ENCODE assay signal across 12 mouse cellular contexts in genomic region chr11:116394769-116395168, GRCm38 (mm10). TPM values are rescaled to one million over a fixed set of nuclear protein-coding genes. Genes with fewer than 3 reads are reported as not detected.
DNase-seq lines count a peak whose midpoint lies in the region; ATAC-seq and TF ChIP-seq lines count a peak whose summit lies in the region.
"Had no signal": no experiment of that assay in that cellular context is flagged by ENCODE, and none has a peak within 500 bp of the region (broad histone marks: within the 10 kb centered on the region; RNA-seq: fewer than 3 reads in every experiment).

No protein-coding gene starts in this region.

- H3K27ac ChIP-seq in forebrain, embryonic 12.5 days, result peak overlapping the region; percentile 2; the same call in 1 of the 2 replicates
- H3K27ac ChIP-seq in forebrain, embryonic 16.5 days (ENCODE audit: low read length), result no peak overlapping the region
- H3K27ac ChIP-seq in liver, adult 2 months (replicated peaks; ENCODE audit: insufficient read depth, low read depth, low read length), result peak overlapping the region; percentile 66
- peak overlapping the region; percentile 62 for H3K27ac ChIP-seq in bone marrow, adult 2 months (ENCODE audit: control insufficient read depth, insufficient read depth, low read depth, low read length, poor library complexity)
- H3K27ac ChIP-seq in liver, embryonic 16.5 days (ENCODE audit: low read length), result peak overlapping the region; percentile 37; the same call in 1 of the 2 replicates
- H3K27ac ChIP-seq: midbrain, embryonic 13.5 days had no signal

- DNase-seq in liver, adult 2 months (ENCODE audit: extremely low read depth, low read depth, low spot score), result no peak
- DNase-seq in liver, result no peak
- DNase-seq in left cerebral cortex, postnatal 4 days, result no peak
- no peak for DNase-seq in urinary bladder, adult 18-20 months (ENCODE audit: low spot score in 2 of 2)
- DNase-seq: adrenal gland, postnatal 25 days; cerebellum, postnatal 10 days; kidney, adult 9 months had no signal

- H3K9ac ChIP-seq in forebrain, embryonic 12.5 days, result no peak overlapping the region
- H3K9ac ChIP-seq in forebrain, embryonic 16.5 days (replicated peaks; ENCODE audit: low read depth, low read length), result no peak overlapping the region
- peak overlapping the region; percentile 13; the same call in 1 of the 2 replicates for H3K9ac ChIP-seq in liver, adult 2 months (ENCODE audit: low read depth, low read length)
- no peak overlapping the region; the same call in 1 of the 2 replicates for H3K9ac ChIP-seq in liver, embryonic 16.5 days (ENCODE audit: low read depth, low read length)
- H3K9ac ChIP-seq: midbrain, embryonic 13.5 days had no signal

- H3K4me3 ChIP-seq in forebrain, embryonic 12.5 days (replicated peaks), result no peak overlapping the region
- no peak overlapping the region for H3K4me3 ChIP-seq in forebrain, embryonic 16.5 days (replicated peaks; ENCODE audit: low read length)
- H3K4me3 ChIP-seq in liver, adult 2 months (ENCODE audit: insufficient read depth, low read depth, low read length), result peak overlapping the region; percentile 4; the same call in 1 of the 2 replicates
- H3K4me3 ChIP-seq in bone marrow, adult 2 months (replicated peaks; ENCODE audit: control insufficient read depth, low read depth, low read length), result peak overlapping the region; percentile 43
- H3K4me3 ChIP-seq in liver, embryonic 16.5 days (ENCODE audit: low read depth, low read length), result peak overlapping the region; percentile 22; the same call in 1 of the 2 replicates
- H3K4me3 ChIP-seq: midbrain, embryonic 13.5 days had no signal

- H3K9me3 ChIP-seq in forebrain, embryonic 12.5 days, result no peaks in the 10 kb centered on the region
- H3K9me3 ChIP-seq in forebrain, embryonic 16.5 days (ENCODE audit: control insufficient read depth, low read length), result no peaks in the 10 kb centered on the region
- H3K9me3 ChIP-seq in liver, embryonic 16.5 days (replicated peaks; ENCODE audit: control insufficient read depth, low read length), result no peaks in the 10 kb centered on the region
- H3K9me3 ChIP-seq: midbrain, embryonic 13.5 days had no signal

- ATAC-seq in forebrain, embryonic 12.5 days (ENCODE audit: low FRiP score), result no peak
- ATAC-seq in forebrain, embryonic 16.5 days, result no peak
- peak; percentile 50 for ATAC-seq in liver, embryonic 16.5 days (ENCODE audit: low read depth)
- ATAC-seq: midbrain, embryonic 13.5 days had no signal

- no peaks in the 10 kb centered on the region for H3K27me3 ChIP-seq in forebrain, embryonic 12.5 days
- H3K27me3 ChIP-seq in forebrain, embryonic 16.5 days (replicated peaks; ENCODE audit: control insufficient read depth, insufficient read depth, low read length), result no peaks in the 10 kb centered on the region
- no peaks in the 10 kb centered on the region for H3K27me3 ChIP-seq in liver, adult 2 months (ENCODE audit: control insufficient read depth, insufficient read depth, low read length)
- H3K27me3 ChIP-seq in liver, embryonic 16.5 days (ENCODE audit: control insufficient read depth, insufficient read depth, low read depth, low read length), result no peaks in the 10 kb centered on the region
- H3K27me3 ChIP-seq: midbrain, embryonic 13.5 days had no signal

- H3K4me1 ChIP-seq in forebrain, embryonic 12.5 days, result peaks cover 8% of the 10 kb centered on the region
- H3K4me1 ChIP-seq in forebrain, embryonic 16.5 days (replicated peaks; ENCODE audit: control insufficient read depth, insufficient read depth, low read length), result no peaks in the 10 kb centered on the region
- no peaks in the 10 kb centered on the region for H3K4me1 ChIP-seq in liver, adult 2 months (ENCODE audit: control insufficient read depth, insufficient read depth, low read length)
- H3K4me1 ChIP-seq in bone marrow, adult 2 months (ENCODE audit: control insufficient read depth, insufficient read depth, low read length), result peaks cover 2% of the 10 kb centered on the region; the same call in 1 of the 2 replicates
- H3K4me1 ChIP-seq in liver, embryonic 16.5 days (ENCODE audit: control insufficient read depth, low read depth, low read length), result peaks cover 4% of the 10 kb centered on the region; the same call in 1 of the 2 replicates
- H3K4me1 ChIP-seq: midbrain, embryonic 13.5 days had no signal

- TF ChIP-seq POLR2A in liver, adult 2 months (IDR thresholded peaks at IDR 0.05; ENCODE audit: extremely low read depth, insufficient read depth, low read length), result no peak
- TF ChIP-seq POLR2A in bone marrow, adult 2 months (IDR thresholded peaks at IDR 0.05; ENCODE audit: borderline replicate concordance, control insufficient read depth, low read depth, low read length), result no peak

- WGBS in forebrain, embryonic 12.5 days, result 93% methylated on average over 4 of the region's 4 CpGs
- WGBS in forebrain, embryonic 16.5 days, result 89% methylated on average over 4 of the region's 4 CpGs
- 75% methylated on average over 4 of the region's 4 CpGs for WGBS in liver, adult 2 months
- 33% methylated on average over 4 of the region's 4 CpGs for WGBS in bone marrow, adult 2 months
- WGBS in liver, embryonic 16.5 days (ENCODE audit: insufficient replicate concordance), result 70% methylated on average over 4 of the region's 4 CpGs

- no peak for TF ChIP-seq CTCF in liver, adult 2 months (IDR thresholded peaks at IDR 0.05; ENCODE audit: low read depth, low read length)
- no peak for TF ChIP-seq CTCF in bone marrow, adult 2 months (IDR thresholded peaks at IDR 0.05; ENCODE audit: control insufficient read depth, insufficient read depth, low read length)

- H3K4me2 ChIP-seq in forebrain, embryonic 12.5 days, result no peak overlapping the region
- H3K4me2 ChIP-seq in forebrain, embryonic 16.5 days (ENCODE audit: low read length), result no peak overlapping the region
- peak overlapping the region; percentile 42 for H3K4me2 ChIP-seq in liver, embryonic 16.5 days (ENCODE audit: low read depth, low read length)
- H3K4me2 ChIP-seq: midbrain, embryonic 13.5 days had no signal

- no peaks in the 10 kb centered on the region for H3K79me2 ChIP-seq in liver, adult 2 months (ENCODE audit: control insufficient read depth, insufficient read depth, low read length)

- intact Hi-C loops in left cerebral cortex, postnatal 4 days (cut with DNase I), result no loop called here

- 0 out of 2 replicates have a peak, but pooled peaks cover 13% of the 10 kb centered on the region for H3K36me3 ChIP-seq in forebrain, embryonic 12.5 days (replicated peaks)
- H3K36me3 ChIP-seq in forebrain, embryonic 16.5 days (ENCODE audit: control insufficient read depth, insufficient read depth), result no peaks in the 10 kb centered on the region
- no peaks in the 10 kb centered on the region for H3K36me3 ChIP-seq in liver, adult 2 months (ENCODE audit: control insufficient read depth, insufficient read depth, low read length)
- peaks cover 6% of the 10 kb centered on the region for H3K36me3 ChIP-seq in liver, embryonic 16.5 days (ENCODE audit: control insufficient read depth, insufficient read depth)

RNA-seq across cellular contexts. Expression of gene Rnf157, which starts 18.1 kb away (rescaled TPM):
- 23.3 and 36.8 TPM in 2 replicates for polyA plus RNA-seq in forebrain, embryonic 12.5 days (2016; fragmentation: Nextera tagmentation; extraction: Ambion mirVana)
- polyA plus RNA-seq in forebrain, embryonic 16.5 days (2015; fragmentation: Nextera tagmentation; extraction: Ambion mirVana), result 37.4 and 40.7 TPM in 2 replicates
- 1.0 and 1.3 TPM in 2 replicates for total RNA-seq in liver, adult 2 months (2014; rRNA removed)
- 0.75 and 0.87 TPM in 2 replicates for polyA plus RNA-seq in liver, adult 2 months (2012; rRNA removed)
- 14.2 and 14.5 TPM in 2 replicates for polyA plus RNA-seq in bone marrow, adult 2 months (2011; ENCODE audit: insufficient read depth, insufficient read length, low replicate concordance, missing spikeins)
- polyA plus RNA-seq in liver, embryonic 16.5 days (2015; fragmentation: Nextera tagmentation; extraction: Ambion mirVana), result 1.1 and 1.2 TPM in 2 replicates
- total RNA-seq in left cerebral cortex, postnatal 4 days (2021), result 100 to 1,000 TPM; 187 to 192 TPM

RNA-seq across cellular contexts. Expression of gene Ubald2, which starts 39.1 kb away (rescaled TPM):
- polyA plus RNA-seq in forebrain, embryonic 12.5 days (2016; fragmentation: Nextera tagmentation; extraction: Ambion mirVana), result 50.9 and 59.6 TPM in 2 replicates
- 45.1 and 53.4 TPM in 2 replicates for polyA plus RNA-seq in forebrain, embryonic 16.5 days (2015; fragmentation: Nextera tagmentation; extraction: Ambion mirVana)
- total RNA-seq in liver, adult 2 months (2014; rRNA removed), result 16.1 and 16.6 TPM in 2 replicates
- 45.7 and 72.0 TPM in 2 replicates for polyA plus RNA-seq in liver, adult 2 months (2012; rRNA removed)
- 157 and 172 TPM in 2 replicates for polyA plus RNA-seq in bone marrow, adult 2 months (2011; ENCODE audit: insufficient read depth, insufficient read length, low replicate concordance, missing spikeins)
- 34.1 and 34.5 TPM in 2 replicates for polyA plus RNA-seq in liver, embryonic 16.5 days (2015; fragmentation: Nextera tagmentation; extraction: Ambion mirVana)
- 10 to 100 TPM; 43.3 to 45.8 TPM for total RNA-seq in left cerebral cortex, postnatal 4 days (2021)

RNA-seq across cellular contexts. Expression of gene Foxj1, which starts 59.6 kb away (rescaled TPM):
- 10.3 and 14.3 TPM in 2 replicates for polyA plus RNA-seq in forebrain, embryonic 12.5 days (2016; fragmentation: Nextera tagmentation; extraction: Ambion mirVana)
- polyA plus RNA-seq in forebrain, embryonic 16.5 days (2015; fragmentation: Nextera tagmentation; extraction: Ambion mirVana), result 6.6 and 7.0 TPM in 2 replicates
- total RNA-seq in liver, adult 2 months (2014; rRNA removed), result 0.09 and 0.20 TPM in 2 replicates
- polyA plus RNA-seq in liver, adult 2 months (2012; rRNA removed), result 0.21 and 0.26 TPM in 2 replicates
- polyA plus RNA-seq in bone marrow, adult 2 months (2011; ENCODE audit: insufficient read depth, insufficient read length, low replicate concordance, missing spikeins), result not detected in 2 replicates
- 0.62 and 0.71 TPM in 2 replicates for polyA plus RNA-seq in liver, embryonic 16.5 days (2015; fragmentation: Nextera tagmentation; extraction: Ambion mirVana)
- 1 to 10 TPM; 6.6 to 9.3 TPM for total RNA-seq in left cerebral cortex, postnatal 4 days (2021)

Comparison
In these comparisons a context has a peak if more than half of its experiments do, and no peak if none do; other contexts are left out.
1. H3K4me3 ChIP-seq: peak in liver, adult 2 months (single experiment), bone marrow, adult 2 months (single experiment) and liver, embryonic 16.5 days (single experiment); none in forebrain, embryonic 12.5 days (single experiment) and forebrain, embryonic 16.5 days (single experiment).